Mouse (Mus musculus) intestine, embryonic 14.5 days (tissue): ENCODE data around the gene Gad2. TPM values are rescaled to one million over a fixed set of nuclear protein-coding genes. Genes with fewer than 3 reads are reported as not detected.

Experiments used
- ATAC-seq: fragments of 200-750 bp; cut with Nextera tagmentation; replicated peaks from 2 replicates; pipeline ENCODE4 v1.8.0; 2017; ENCODE audit warnings: low read depth, moderate number of reproducible peaks, moderate TSS enrichment, moderate library complexity; ENCODE audit not compliant: low FRiP score, low TSS enrichment
- DNase-seq: peaks from one replicate; pipeline ENCODE4 v3.0.0-alpha.2; 2018; ENCODE audit warnings: low spot score
- H3K27ac ChIP-seq: fragments of 300-500 bp; sonication (generic); 2 replicates; pipeline ENCODE4 v1.5.1; 2014; ENCODE audit warnings: low read depth, mild to moderate bottlenecking, control low read depth
- H3K27me3 ChIP-seq: fragments of 300-500 bp; sonication (generic); replicated peaks from 2 replicates; pipeline ENCODE4 v1.6.1; 2014; ENCODE audit warnings: low read length, control low read depth; ENCODE audit not compliant: control insufficient read depth, insufficient read depth
- H3K36me3 ChIP-seq: fragments of 300-500 bp; sonication (generic); 2 replicates; pipeline ENCODE4 v1.6.1; 2014; ENCODE audit warnings: low read length, control low read depth; ENCODE audit not compliant: control insufficient read depth, insufficient read depth
- H3K4me1 ChIP-seq: fragments of 300-500 bp; sonication (generic); replicated peaks from 2 replicates; pipeline ENCODE4 v1.6.1; 2014; ENCODE audit warnings: low read length, control low read depth, mixed read lengths; ENCODE audit not compliant: control insufficient read depth, insufficient read depth
- H3K4me2 ChIP-seq: fragments of 300-500 bp; sonication (generic); 2 replicates; pipeline ENCODE4 v1.6.1; 2014; ENCODE audit warnings: low read length
- H3K4me3 ChIP-seq: fragments of 300-500 bp; sonication (generic); 2 replicates; pipeline ENCODE4 v1.5.1; 2014; ENCODE audit warnings: low read depth, low read length, control low read depth, mixed read lengths
- H3K9ac ChIP-seq: fragments of 300-500 bp; sonication (generic); 2 replicates; pipeline ENCODE4 v1.6.1; 2014; ENCODE audit warnings: mild to moderate bottlenecking, low read length
- H3K9me3 ChIP-seq: fragments of 300-500 bp; sonication (generic); 2 replicates; pipeline ENCODE4 v1.6.1; 2016; ENCODE audit warnings: low read length, control low read depth; ENCODE audit not compliant: control insufficient read depth
- WGBS: fragments of 180-500 bp; shearing (Covaris S2); extraction: QIAGEN DNeasy Blood & Tissue Kit; methylation state at CpG from one replicate; pipeline ENCODE4 v1.1.7; 2014; 5-methylcytosine and 5-hydroxymethylcytosine counted together
- microRNA-seq: library from miRNA; unstranded; fragments of <30 nt; microRNA quantifications from one replicate; pipeline ENCODE4, GENCODE M21; 2016
- polyA plus RNA-seq: library from polyadenylated mRNA; unstranded; fragments of >200 nt; fragmentation: Nextera tagmentation; extraction: Ambion mirVana; gene quantifications from 2 replicates; pipeline ENCODE4 v1.2.1, GENCODE M21; 2014

The Gad2 gene
- polyA plus RNA-seq, 1 experiment from 2014 or later = not detected

DNA sequence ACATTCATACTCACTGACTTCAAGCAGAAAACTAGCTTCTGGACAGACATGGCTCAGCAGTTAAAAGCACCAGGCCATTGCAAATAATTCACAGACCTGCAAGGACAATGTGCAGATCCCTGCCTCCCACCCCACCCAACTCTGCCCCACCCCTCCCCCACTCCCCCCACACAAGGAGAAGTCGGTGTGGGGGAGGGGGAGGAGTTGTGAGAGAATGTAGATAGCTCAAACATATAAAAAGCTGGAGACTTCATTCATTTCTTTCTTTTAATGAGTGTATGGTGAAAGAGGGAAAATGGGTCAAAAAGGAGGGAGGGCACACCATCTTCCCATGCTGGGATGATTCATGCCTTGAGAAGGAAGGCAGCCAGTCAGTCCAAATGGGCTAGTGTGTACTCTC, 117.4 kb downstream of the Gad2 start:
- no peak for DNase-seq
- Histone ChIP-seq H3K27me3 (no peaks in the 10 kb centered on the region), H3K9ac (no peak overlapping the region), H3K4me3 (no peak overlapping the region), H3K4me1 (no peaks in the 10 kb centered on the region), H3K36me3 (no peaks in the 10 kb centered on the region), H3K4me2 (no peak overlapping the region), H3K9me3 (no peaks in the 10 kb centered on the region), H3K27ac (no peak overlapping the region)
- WGBS = 53% methylated on average over 1 of the region's 1 CpGs
- no peak for ATAC-seq

DNA sequence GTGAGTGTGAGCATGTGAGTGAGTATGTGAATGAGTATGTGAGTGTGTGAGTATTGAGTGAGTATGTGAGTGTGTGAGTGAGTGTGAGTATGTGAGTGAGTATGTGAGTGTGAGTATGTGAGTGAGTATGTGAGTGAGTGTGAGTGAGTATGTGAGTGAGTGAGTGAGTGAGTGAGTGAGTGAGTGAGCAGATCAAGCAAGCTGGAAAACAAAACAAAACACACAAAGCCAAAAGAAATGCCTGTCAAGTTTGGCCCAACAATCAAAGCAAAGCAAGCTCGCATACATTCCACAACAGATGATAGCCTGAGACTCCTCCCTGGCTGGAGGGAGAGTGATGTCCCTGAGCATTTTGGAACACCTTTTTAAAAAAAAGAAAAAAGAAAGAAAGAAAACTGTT, 118.4 kb downstream of the Gad2 start:
- Histone ChIP-seq H3K27me3 (0 out of 2 replicates have a peak, but pooled peaks cover under 1% of the 10 kb centered on the region), H3K36me3 (no peaks in the 10 kb centered on the region), H3K4me3 (no peak overlapping the region), H3K9me3 (no peaks in the 10 kb centered on the region), H3K27ac (no peak overlapping the region), H3K4me2 (no peak overlapping the region), H3K9ac (no peak overlapping the region), H3K4me1 (no peaks in the 10 kb centered on the region)
- DNase-seq (no peak), ATAC-seq (no peak)
- 96% methylated on average over 1 of the region's 1 CpGs for WGBS

DNA sequence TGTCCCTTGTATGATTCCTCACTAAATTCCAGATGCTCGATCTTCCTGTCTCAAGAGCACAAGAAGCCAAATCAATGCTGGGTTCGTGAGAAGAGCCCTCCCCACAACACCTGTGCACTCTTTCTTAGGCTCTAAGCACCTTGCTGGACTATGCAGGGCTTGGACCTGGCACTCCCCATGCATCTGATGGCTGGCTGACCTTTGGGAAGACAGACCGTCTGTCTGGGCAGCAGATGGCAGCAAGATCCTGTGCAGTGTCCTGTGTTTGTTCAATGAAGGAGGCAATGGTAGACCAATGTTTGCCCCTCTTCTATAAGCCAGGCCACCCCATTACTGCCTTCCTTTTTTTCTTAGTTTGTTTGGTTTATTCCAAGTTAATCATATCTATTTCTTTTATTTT, 119.2 kb downstream of the Gad2 start:
- Histone ChIP-seq H3K9me3 (no peaks in the 10 kb centered on the region), H3K4me2 (no peak overlapping the region), H3K4me3 (no peak overlapping the region), H3K9ac (no peak overlapping the region), H3K4me1 (no peaks in the 10 kb centered on the region), H3K27ac (no peak overlapping the region), H3K27me3 (0 out of 2 replicates have a peak, but pooled peaks cover 4% of the 10 kb centered on the region), H3K36me3 (no peaks in the 10 kb centered on the region)
- ATAC-seq (no peak), DNase-seq (no peak)
- 60% methylated on average over 3 of the region's 3 CpGs for WGBS

Small RNA genes within 50 kb of the gene (microRNA-seq; reads per million reads assigned to microRNA genes)
- gene Gm23636 (not detected), gene Mir3967 (not detected)

Other genes with a start within 250 kb of the Gad2 start
- 1.4 and 1.9 TPM in 2 replicates for gene Apbb1ip, start 151.9 kb downstream of the Gad2 start, polyA plus RNA-seq